Mouse (Mus musculus) kidney, adult 2 months (tissue): ENCODE measurements around the gene Tmem177.

Experiments
- CTCF ChIP-seq: fragments of 200-500 bp; conservative IDR thresholded peaks from 2 replicates; pipeline ENCODE4 v1.5.1; 2011; ENCODE audit warnings: low read depth, mild to moderate bottlenecking, control low read depth, low read length, moderate library complexity, mixed read lengths; ENCODE audit not compliant: insufficient read depth, insufficient read length
- POLR2A ChIP-seq: fragments of 200-500 bp; IDR thresholded peaks from one replicate; pipeline ENCODE4 v1.6.1; 2011; ENCODE audit warnings: low read depth, low read length, control low read depth

DNA sequence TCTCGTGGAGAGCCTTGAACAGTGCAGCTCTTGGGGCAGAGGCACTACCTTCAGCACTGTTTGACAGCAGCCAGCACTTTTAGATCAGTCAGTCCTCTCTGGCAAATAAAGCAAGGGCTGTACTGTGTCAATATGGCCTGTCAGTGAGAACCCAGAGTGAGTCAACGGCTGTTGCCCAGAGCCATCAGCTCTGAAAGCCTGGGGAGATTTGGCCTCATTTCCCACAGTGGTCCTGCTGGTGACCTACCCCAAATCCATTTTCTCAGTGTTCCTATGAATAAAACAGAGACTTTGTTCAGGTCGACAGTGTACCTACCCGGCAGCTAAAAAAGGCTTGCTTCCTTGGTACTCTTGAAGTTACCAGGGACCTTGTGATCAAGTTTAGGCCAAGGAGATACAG lies 21.1 kb downstream of the Tmem177 start:
- TF ChIP-seq POLR2A (no peak), CTCF (no peak)
